Mouse (Mus musculus): ENCODE results near the gene Mllt6. TPM values are rescaled to one million over a fixed set of nuclear protein-coding genes. Genes with fewer than 3 reads are reported as not detected.

Mllt6 gene
- polyA plus RNA-seq, 2 experiments: 0.22 to 1.0 TPM

DNA sequence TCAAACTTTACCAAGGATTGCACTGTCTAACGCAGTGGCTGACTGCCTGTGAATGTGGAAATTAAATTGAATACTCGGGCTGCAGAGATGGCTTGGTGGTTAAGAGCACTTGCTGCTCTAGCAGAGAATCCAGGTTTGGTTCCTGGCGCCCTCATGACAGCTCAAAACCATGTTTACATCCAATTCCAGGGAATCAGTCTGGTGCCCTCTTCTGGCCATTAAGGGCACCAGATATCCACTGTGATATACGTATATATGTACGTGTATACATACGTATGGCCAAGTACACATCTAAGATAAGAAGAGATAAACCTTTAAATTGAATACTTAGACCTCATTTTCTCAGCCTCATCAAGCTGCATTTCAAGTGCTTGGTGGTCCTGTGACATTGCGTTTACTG is 3.0 kb downstream of the Mllt6 start:
- 74% methylated on average over 7 of the region's 7 CpGs for WGBS (ENCODE audit: insufficient replicate concordance)
- H3K27me3 ChIP-seq (ENCODE audit: control insufficient read depth, insufficient read depth, low read length): peaks cover 42% of the 10 kb centered on the region
- DNase-seq (ENCODE audit: low read depth in 3 of 3, low spot score in 3 of 3) (no peak), ATAC-seq (ENCODE audit: insufficient read depth) (no peak)
- no peak overlapping the region for H3K4me2 ChIP-seq (ENCODE audit: low read depth)
- no peak overlapping the region for H3K27ac ChIP-seq
- no peak overlapping the region for H3K9ac ChIP-seq (replicated peaks)
- TF ChIP-seq CTCF (IDR thresholded peaks at IDR 0.05; ENCODE audit: low read depth): peak; percentile 42
- no peak for TF ChIP-seq EP300 (IDR thresholded peaks at IDR 0.05; ENCODE audit: low read depth)
- H3K4me1 ChIP-seq (replicated peaks; ENCODE audit: control insufficient read depth in 2 of 2, insufficient read depth in 2 of 2, low read length in 1 of 2): no peaks in the 10 kb centered on the region; a peak in 1 of 4 replicates
- H3K4me3 ChIP-seq (ENCODE audit: insufficient read depth in 1 of 2, low read depth in 2 of 2, low read length in 2 of 2): no peak overlapping the region
- no peaks in the 10 kb centered on the region for H3K9me3 ChIP-seq (ENCODE audit: control insufficient read depth, low read length)
- no peaks in the 10 kb centered on the region for H3K36me3 ChIP-seq (replicated peaks; ENCODE audit: control insufficient read depth, insufficient read depth, low read depth)

DNA sequence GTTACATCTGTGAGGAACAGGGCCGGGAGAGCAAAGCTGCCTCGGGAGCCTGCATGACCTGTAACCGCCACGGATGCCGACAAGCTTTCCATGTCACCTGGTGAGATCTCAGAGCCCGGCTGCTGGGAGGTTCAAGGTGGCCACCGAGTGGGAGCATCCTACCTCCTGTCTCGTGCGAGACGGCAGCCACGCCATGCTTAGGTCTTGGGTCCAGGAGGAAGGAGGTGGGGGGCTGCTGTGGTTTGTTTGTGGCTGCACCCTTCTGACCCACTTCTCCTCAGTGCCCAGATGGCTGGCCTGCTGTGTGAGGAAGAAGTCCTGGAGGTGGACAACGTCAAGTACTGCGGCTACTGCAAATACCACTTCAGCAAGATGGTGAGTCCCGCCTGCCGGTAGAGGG is 3.6 kb downstream of the Mllt6 start:
- H3K27ac ChIP-seq: no peak overlapping the region
- TF ChIP-seq EP300 (IDR thresholded peaks at IDR 0.05; ENCODE audit: low read depth) (no peak), CTCF (IDR thresholded peaks at IDR 0.05; ENCODE audit: low read depth) (no peak)
- no peak for DNase-seq (ENCODE audit: low read depth in 3 of 3, low spot score in 3 of 3)
- no peaks in the 10 kb centered on the region for H3K36me3 ChIP-seq (replicated peaks; ENCODE audit: control insufficient read depth, insufficient read depth, low read depth)
- no peaks in the 10 kb centered on the region for H3K9me3 ChIP-seq (ENCODE audit: control insufficient read depth, low read length)
- 62% methylated on average over 15 of the region's 15 CpGs for WGBS (ENCODE audit: insufficient replicate concordance)
- peaks cover 36% of the 10 kb centered on the region for H3K27me3 ChIP-seq (ENCODE audit: control insufficient read depth, insufficient read depth, low read length)
- H3K4me1 ChIP-seq (replicated peaks; ENCODE audit: control insufficient read depth in 2 of 2, insufficient read depth in 2 of 2, low read length in 1 of 2): no peaks in the 10 kb centered on the region; a peak in 1 of 4 replicates
- no peak overlapping the region for H3K9ac ChIP-seq (replicated peaks)
- no peak for ATAC-seq (ENCODE audit: insufficient read depth)
- no peak overlapping the region for H3K4me2 ChIP-seq (ENCODE audit: low read depth)
- no peak overlapping the region for H3K4me3 ChIP-seq (ENCODE audit: insufficient read depth in 1 of 2, low read depth in 2 of 2, low read length in 2 of 2)

DNA sequence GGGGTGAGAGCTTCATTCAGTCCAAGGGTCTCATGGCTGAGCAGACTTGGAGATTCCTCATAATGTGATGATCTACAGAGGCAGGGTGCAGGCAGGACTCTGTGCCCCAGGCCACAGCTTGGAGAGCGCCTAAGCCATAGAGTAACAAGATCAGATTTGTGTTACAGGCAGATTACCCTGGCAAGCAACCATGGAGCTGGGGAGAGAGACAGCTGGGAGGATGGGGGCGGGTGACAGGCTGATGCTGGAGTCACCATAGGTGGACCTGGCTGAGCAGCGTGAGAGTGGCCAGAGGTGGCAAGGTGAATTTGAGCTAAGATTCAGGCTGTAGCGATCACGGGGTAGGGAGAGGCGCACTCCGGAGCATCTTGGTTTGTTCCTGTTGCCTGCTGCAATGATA is 4.9 kb downstream of the Mllt6 start:
- H3K4me1 ChIP-seq (replicated peaks; ENCODE audit: control insufficient read depth in 2 of 2, insufficient read depth in 2 of 2, low read length in 1 of 2): no peaks in the 10 kb centered on the region; a peak in 1 of 4 replicates
- ATAC-seq (ENCODE audit: insufficient read depth) (no peak), DNase-seq (ENCODE audit: low read depth in 3 of 3, low spot score in 3 of 3) (no peak)
- H3K9ac ChIP-seq (replicated peaks): no peak overlapping the region
- H3K4me3 ChIP-seq (ENCODE audit: insufficient read depth in 1 of 2, low read depth in 2 of 2, low read length in 2 of 2): no peak overlapping the region
- peaks cover 23% of the 10 kb centered on the region for H3K27me3 ChIP-seq (ENCODE audit: control insufficient read depth, insufficient read depth, low read length)
- TF ChIP-seq EP300 (IDR thresholded peaks at IDR 0.05; ENCODE audit: low read depth) (no peak), CTCF (IDR thresholded peaks at IDR 0.05; ENCODE audit: low read depth) (no peak)
- WGBS (ENCODE audit: insufficient replicate concordance): 73% methylated on average over 7 of the region's 7 CpGs
- H3K36me3 ChIP-seq (replicated peaks; ENCODE audit: control insufficient read depth, insufficient read depth, low read depth): no peaks in the 10 kb centered on the region
- H3K4me2 ChIP-seq (ENCODE audit: low read depth): no peak overlapping the region
- no peak overlapping the region for H3K27ac ChIP-seq
- H3K9me3 ChIP-seq (ENCODE audit: control insufficient read depth, low read length): no peaks in the 10 kb centered on the region

DNA sequence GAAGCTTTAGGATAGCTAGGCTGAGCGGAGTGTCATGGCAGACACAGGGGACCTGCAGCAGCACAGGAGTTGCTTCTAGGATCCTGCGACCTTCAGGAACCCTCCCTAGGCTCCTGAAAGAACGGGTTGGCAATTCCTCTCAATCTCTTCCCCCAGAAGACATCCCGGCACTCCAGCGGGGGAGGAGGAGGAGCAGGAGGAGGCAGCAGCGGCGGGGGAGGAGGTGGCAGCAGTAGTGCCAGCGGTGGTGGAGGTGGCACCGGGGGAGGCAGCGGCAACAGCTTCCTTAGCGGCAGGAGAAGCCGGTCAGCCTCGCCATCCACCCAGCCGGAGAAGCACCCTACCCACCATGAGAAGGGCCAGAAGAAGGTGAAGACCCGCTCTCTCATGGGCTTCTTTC is 6.1 kb downstream of the Mllt6 start:
- Histone ChIP-seq H3K36me3 (replicated peaks; ENCODE audit: control insufficient read depth, insufficient read depth, low read depth) (no peaks in the 10 kb centered on the region), H3K27me3 (ENCODE audit: control insufficient read depth, insufficient read depth, low read length) (peaks cover 12% of the 10 kb centered on the region), H3K4me2 (ENCODE audit: low read depth) (no peak overlapping the region), H3K27ac (no peak overlapping the region), H3K4me1 (replicated peaks; ENCODE audit: control insufficient read depth in 2 of 2, insufficient read depth in 2 of 2, low read length in 1 of 2) (no peaks in the 10 kb centered on the region; a peak in 1 of 4 replicates), H3K9me3 (ENCODE audit: control insufficient read depth, low read length) (no peaks in the 10 kb centered on the region), H3K9ac (replicated peaks) (no peak overlapping the region), H3K4me3 (ENCODE audit: insufficient read depth in 1 of 2, low read depth in 2 of 2, low read length in 2 of 2) (no peak overlapping the region)
- WGBS (ENCODE audit: insufficient replicate concordance): 75% methylated on average over 15 of the region's 15 CpGs
- DNase-seq (ENCODE audit: low read depth in 3 of 3, low spot score in 3 of 3) (no peak), ATAC-seq (ENCODE audit: insufficient read depth) (no peak)
- TF ChIP-seq EP300 (IDR thresholded peaks at IDR 0.05; ENCODE audit: low read depth) (no peak), CTCF (IDR thresholded peaks at IDR 0.05; ENCODE audit: low read depth) (no peak)

DNA sequence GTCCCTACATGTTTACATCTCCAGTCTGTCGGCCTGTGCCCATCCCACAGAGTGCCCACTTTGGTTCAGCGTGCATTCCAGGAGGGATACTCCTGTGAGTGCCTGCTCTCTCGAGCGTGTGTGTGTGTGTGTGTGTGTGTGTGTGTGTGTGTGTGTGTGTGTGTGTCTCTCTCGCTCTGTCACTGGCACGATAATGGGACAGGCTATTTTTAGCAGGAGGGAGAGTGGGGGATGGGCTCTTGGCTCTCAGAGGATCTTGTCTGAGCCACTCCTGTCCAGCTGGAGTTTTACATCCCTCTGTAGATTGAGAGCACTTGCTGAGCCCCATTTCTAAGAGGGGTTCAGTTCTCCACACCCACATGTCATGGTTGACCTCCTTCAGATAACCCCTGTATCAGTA is 6.6 kb downstream of the Mllt6 start:
- Histone ChIP-seq H3K4me2 (ENCODE audit: low read depth) (no peak overlapping the region), H3K36me3 (replicated peaks; ENCODE audit: control insufficient read depth, insufficient read depth, low read depth) (no peaks in the 10 kb centered on the region), H3K4me3 (ENCODE audit: insufficient read depth in 1 of 2, low read depth in 2 of 2, low read length in 2 of 2) (no peak overlapping the region), H3K27ac (no peak overlapping the region), H3K27me3 (ENCODE audit: control insufficient read depth, insufficient read depth, low read length) (peaks cover 6% of the 10 kb centered on the region), H3K4me1 (replicated peaks; ENCODE audit: control insufficient read depth in 2 of 2, insufficient read depth in 2 of 2, low read length in 1 of 2) (no peaks in the 10 kb centered on the region; a peak in 1 of 4 replicates), H3K9ac (replicated peaks) (no peak overlapping the region), H3K9me3 (ENCODE audit: control insufficient read depth, low read length) (no peaks in the 10 kb centered on the region)
- ATAC-seq (ENCODE audit: insufficient read depth) (no peak), DNase-seq (ENCODE audit: low read depth in 3 of 3, low spot score in 3 of 3) (no peak)
- 26% methylated on average over 6 of the region's 6 CpGs for WGBS (ENCODE audit: insufficient replicate concordance)
- no peak for TF ChIP-seq CTCF (IDR thresholded peaks at IDR 0.05; ENCODE audit: low read depth)
- no peak for TF ChIP-seq EP300 (IDR thresholded peaks at IDR 0.05; ENCODE audit: low read depth)

All from liver, embryonic 14.5 days (tissue).